Mouse (Mus musculus): Measurements from ENCODE around the gene Scgb1a1.
A peak's percentile ranks its signal among the peaks of the same experiment; 100 is the strongest.
"Not testable (repeated sequence)": the region's sequence is repeated elsewhere in the genome, so short reads cannot be mapped to it uniquely, and the experiment has no call there.

Gene Scgb1a1

DNA sequence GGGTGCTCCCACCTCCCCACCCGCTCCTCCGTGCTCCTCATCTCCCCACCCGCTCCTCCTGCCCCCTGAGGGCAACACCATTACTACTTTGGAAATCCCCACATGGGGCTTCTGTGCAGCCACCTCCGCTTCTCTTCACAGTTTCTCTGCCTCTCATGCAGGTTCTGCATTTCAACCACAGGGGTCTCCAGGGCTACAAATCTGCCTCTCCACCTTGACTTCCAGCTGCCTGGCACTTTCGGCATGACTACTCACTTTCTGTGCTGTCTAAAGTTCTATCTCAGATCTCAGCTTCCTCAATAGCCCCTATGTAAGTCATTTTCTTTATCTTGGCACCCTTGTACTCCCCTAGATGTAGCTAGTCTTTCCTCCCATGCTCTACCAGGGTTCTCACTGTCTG, 20.5 kb downstream of the Scgb1a1 start:
- DNase-seq (ENCODE audit: low spot score), result no peak

- DNase-seq (ENCODE audit: low spot score), result no peak
Measured at GRCm38 (mm10) chr19:9065621-9066561, 21.9 kb downstream of the Scgb1a1 start.

- no peak for DNase-seq (ENCODE audit: low spot score)
Measured at GRCm38 (mm10) chr19:9063831-9064230, 23.9 kb downstream of the Scgb1a1 start.

- DNase-seq (ENCODE audit: low spot score), result no peak
Measured at GRCm38 (mm10) chr19:9062822-9063221, 24.9 kb downstream of the Scgb1a1 start.

GRCm38 (mm10) chr19:9061221-9061893, 26.4 kb downstream of the Scgb1a1 start:
- no peak for DNase-seq (ENCODE audit: low spot score)

GRCm38 (mm10) chr19:9060103-9060502, 27.7 kb downstream of the Scgb1a1 start:
- no peak for DNase-seq (ENCODE audit: low spot score)

GRCm38 (mm10) chr19:9059391-9059790, 28.4 kb downstream of the Scgb1a1 start:
- no peak for DNase-seq (ENCODE audit: low spot score)

DNA sequence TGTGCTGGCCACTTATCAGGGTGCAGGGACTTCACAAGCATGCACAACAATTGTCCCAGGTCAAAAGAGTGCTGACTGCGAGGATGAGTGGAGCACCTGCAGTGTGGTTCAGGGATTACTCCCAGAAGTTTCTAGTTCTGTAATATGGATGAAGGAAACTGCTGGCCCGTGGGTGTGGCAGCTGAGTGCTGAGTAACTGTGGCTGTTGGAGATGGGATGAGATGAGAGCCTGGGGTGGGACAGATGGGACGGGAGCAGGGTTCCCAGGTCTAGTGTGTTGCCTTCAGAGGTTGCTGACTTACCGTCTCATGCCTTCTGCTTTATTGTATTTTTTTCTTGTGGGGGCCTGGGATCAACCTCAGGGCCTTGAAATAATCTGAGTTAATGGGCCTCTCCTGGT, 28.8 kb downstream of the Scgb1a1 start:
- DNase-seq (ENCODE audit: low spot score), result no peak

DNA sequence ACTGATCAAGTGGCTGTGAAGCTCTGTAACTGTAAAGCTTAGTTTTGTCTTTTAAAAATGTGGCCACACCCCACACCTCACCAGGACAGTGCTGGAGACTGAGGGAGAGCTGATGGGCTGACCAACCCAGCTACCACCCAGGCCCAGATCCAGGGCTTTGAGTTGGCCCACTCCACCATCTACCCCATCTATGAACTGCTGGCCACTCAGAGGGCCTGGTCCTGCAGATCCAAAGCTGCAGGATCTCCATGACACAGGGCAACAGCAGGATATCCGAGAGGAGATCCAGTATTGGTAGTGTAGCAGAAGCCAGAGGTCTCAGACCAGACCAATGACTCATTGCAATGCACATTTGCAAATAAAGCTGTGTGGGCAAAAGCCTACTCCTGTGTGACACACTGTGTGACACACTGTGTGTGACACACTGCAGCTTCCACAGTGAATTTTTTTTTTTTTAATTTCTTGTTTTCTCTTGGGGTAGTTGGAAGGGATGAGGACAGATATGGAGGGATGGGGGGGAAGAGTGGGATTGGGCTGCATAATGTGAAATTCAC, 29.4 kb downstream of the Scgb1a1 start:
- DNase-seq (ENCODE audit: low spot score), result no peak

- no peak for DNase-seq (ENCODE audit: low spot score)
Measured at GRCm38 (mm10) chr19:9057679-9058078, 30.1 kb downstream of the Scgb1a1 start.

DNA sequence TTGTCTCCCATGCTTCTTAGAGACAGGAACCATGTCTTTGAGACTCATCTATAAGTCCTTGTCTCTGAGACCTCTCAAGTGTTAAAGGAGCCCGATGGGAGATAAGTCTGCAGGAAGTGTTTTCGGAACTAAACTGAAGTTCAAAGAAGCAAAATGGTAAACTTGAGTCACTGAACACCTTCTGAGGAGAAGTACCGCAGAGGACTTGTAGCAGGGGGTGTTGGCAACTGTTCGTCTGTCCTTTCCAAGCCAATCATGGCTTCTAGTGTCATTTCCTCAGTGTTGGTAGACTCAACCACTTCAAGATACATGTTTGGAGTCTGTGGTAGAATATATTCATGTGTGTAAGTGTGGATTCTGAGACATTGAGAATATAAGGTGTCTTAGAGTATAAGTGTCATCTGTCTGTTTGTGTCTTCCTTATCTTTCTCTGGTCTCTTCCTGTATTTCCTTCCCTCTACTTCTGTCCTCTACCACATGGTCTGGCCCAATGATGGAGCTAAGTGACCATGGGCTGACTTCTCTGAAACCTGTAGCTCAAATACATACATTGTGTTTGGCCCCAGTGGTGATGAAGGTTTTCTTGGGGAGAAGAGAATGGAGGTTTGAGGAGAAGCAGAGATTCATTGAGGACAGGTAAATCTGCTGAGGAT, 31.9 kb downstream of the Scgb1a1 start:
- no peak for DNase-seq (ENCODE audit: low spot score)

DNA sequence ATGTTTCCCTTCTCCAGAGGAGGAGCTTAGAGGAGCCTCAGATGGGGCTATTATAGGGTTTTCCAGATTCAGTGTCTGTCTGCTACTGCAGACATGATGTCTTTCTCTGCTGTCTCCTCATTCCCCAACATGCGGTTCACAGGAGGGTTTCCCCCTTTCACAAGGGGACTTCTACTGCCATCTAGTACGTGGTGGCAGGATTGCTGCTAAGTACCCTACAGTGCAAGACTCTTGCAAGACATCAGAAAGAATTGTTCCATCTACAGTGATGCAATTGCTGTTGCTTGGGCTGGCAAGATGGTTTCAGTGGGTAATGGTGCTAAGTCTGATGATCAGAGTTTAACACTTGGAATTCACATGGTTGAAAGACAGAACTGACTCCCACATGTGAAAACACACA, 32.6 kb downstream of the Scgb1a1 start:
- DNase-seq (ENCODE audit: low spot score), result no peak

DNA sequence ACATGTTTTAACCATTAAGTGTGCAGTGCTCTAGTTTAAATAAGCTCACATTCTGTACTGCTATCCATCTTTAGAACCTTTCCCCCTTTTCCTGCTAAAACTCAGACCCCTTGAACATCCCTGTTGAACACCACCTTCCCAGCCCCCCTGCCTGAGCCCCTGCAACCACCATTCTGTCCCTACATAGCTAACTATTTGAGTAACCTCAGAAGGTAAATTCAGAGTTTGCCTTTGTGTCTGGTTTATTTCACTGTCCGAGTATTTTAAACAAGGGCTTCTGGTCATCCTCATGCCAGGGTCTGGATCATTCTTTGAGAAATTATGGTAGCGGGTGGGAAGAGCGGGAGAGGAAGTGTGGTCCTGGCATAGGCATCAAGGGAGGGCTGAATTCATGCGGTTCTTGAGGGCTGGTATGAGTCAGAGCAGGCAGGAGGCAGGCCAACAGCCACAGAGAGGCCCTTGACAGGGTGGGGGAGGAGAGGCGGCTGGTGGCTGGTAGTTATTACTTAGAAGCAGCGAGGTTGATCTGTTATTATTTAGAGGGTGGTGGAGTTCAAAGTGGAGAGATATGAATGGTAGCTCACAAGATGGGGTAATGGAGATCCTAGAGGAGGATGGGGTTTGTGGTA, 34.8 kb downstream of the Scgb1a1 start:
- DNase-seq (ENCODE audit: low spot score), result no peak

- DNase-seq (ENCODE audit: low spot score), result not testable (repeated sequence)
Measured at GRCm38 (mm10) chr19:9051985-9052384, 35.8 kb downstream of the Scgb1a1 start.

DNA sequence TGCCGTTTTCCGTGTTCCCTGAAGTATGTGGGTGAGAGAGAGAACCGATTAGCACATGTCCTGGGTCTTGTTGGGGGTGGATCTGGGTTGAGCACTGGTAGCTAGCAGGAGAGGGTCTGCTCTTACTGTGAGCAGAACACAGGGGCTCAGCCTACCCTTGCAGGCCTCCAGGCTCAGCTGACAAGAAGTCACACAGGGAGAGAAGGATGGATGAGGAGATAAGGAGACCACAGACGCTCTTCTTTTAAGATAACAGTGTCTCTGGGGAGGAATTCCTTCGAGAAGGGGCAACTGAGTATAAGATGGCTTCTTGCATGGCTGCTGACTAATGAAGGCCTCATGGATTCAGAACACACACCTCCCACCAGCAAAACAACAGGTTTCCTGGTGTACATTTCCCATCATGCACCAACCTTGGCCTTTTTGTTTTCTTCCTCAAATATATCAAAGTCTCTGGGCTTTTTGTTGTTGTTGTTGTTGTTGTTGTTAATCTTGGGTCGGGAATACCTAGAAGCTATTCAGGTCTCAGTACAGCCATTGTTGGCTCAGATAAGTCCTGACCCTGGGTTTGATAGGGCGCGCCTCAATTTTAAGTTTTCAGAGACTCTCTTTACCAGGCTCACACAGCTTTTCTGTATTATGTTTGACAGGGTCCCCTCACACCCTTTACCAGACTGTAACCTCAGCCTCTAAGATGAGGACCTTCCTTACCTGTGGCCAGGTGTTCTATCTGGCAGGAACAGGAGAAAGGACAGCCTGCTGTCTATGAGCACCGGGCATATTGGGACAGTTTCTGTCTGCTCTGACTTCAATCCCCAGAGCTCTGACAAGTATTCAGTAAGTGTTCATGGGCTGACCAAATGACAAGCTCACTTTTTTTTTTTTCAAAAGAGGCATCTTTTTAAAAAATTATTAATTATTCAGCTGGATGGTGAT, 37.2 kb downstream of the Scgb1a1 start:
- no peak for DNase-seq (ENCODE audit: low spot score)

DNA sequence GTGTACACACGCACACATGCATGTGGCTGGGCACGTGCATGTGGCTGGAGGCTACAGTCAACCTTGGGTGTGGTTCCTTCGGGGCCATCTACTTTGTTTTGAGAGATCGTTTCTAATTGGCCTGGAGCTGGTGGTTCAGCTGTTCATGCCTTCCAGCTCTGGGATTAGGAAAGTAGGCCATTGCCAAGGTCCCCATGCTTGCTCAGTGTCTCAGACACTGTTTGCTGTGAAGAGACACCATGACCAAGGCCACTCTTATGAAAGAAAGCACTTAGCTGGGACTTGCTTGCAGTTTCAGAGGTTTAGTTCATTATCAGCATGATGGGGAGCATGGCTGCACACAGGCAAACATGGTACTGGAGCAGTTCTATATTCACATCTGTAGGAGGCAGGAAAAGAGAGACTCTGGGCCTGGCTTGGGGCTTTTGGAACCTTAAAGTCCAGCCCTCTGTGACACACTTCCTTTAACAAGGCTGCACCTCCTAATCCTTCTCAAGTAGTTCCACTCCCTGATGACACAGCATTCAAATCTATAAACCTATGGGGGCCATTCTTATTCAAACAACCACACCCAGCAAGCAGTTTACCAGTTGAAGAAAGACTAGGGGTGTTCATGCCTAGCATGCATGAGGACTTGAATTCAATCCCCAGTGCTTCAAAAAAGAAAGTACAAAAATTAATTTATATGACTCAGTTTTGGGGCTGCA, 38.6 kb downstream of the Scgb1a1 start:
- DNase-seq (ENCODE audit: low spot score), result no peak

- DNase-seq (ENCODE audit: low spot score), result peak; percentile 22
Measured at GRCm38 (mm10) chr19:9047946-9048387, 39.8 kb downstream of the Scgb1a1 start.

GRCm38 (mm10) chr19:9047207-9047945, 40.4 kb downstream of the Scgb1a1 start:
- no peak for DNase-seq (ENCODE audit: low spot score)

GRCm38 (mm10) chr19:9044291-9044690, 43.5 kb downstream of the Scgb1a1 start:
- DNase-seq (ENCODE audit: low spot score), result no peak

All from ovary, postnatal 14 days (tissue).